Mouse (Mus musculus): ENCODE measurements around the gene Mtfmt. TPM values are rescaled to one million over a fixed set of nuclear protein-coding genes. Genes with fewer than 3 reads are reported as not detected.

Mtfmt gene
- total and polyA plus RNA-seq, 2 experiments from 2014 or later = 18.1 to 19.0 TPM

DNA sequence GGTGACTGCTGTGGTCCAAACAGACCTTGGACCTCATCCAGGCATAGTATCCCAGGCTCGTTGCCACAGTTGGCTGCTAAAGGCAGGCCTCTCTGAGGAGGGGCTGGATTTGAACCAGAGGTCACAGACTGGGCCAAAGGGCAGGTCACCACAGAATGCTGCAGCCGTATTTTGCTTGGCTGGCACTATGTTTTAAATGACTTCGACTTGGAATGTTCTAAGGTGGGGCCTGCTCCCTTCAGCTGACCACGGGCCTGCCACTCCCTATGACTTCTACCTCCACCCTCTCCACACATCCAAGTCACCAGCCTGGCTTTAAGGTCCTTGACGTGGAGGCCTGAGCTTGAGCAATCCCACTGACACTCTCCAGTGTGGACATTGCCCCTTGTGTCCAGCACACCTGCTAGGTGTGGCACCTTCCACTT lies 26.7 kb upstream of the Mtfmt start:
- no peak for ATAC-seq
- H3K4me1 ChIP-seq (ENCODE audit: insufficient read depth) = no peaks in the 10 kb centered on the region
- H3K9me3 ChIP-seq (ENCODE audit: low read length) = no peaks in the 10 kb centered on the region
- no peaks in the 10 kb centered on the region for H3K27me3 ChIP-seq (ENCODE audit: insufficient read depth, low read length)
- DNase-seq = no peak
- no peak overlapping the region for H3K27ac ChIP-seq (ENCODE audit: low read depth, low read length)
- H3K4me2 ChIP-seq (ENCODE audit: low read depth) = no peak overlapping the region
- no peak for TF ChIP-seq CTCF (IDR thresholded peaks at IDR 0.05; ENCODE audit: low read depth)
- H3K36me3 ChIP-seq (ENCODE audit: insufficient read depth) = no peaks in the 10 kb centered on the region
- H3K9ac ChIP-seq = no peak overlapping the region
- no peak overlapping the region for H3K4me3 ChIP-seq (ENCODE audit: low read depth, low read length)
- WGBS = 76% methylated on average over 5 of the region's 5 CpGs

DNA sequence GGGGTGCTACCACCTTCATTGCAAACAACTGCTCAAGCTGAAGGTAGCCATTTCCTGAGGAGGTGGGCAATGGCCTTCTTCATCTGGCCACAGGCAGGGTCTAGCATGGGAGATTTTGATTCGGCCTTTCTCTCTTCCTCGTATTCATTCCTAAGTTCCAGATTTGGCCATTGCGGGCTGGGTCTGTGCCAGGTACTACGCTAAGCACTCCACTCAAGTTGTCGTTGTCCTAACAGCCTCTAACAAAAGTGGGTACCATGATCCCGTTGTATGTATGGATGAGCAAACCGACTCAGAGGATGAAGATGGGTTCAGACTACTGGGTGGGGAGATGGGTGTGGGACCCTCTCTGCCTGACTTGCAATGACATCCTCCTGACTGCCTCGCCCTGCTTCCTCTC lies 25.2 kb upstream of the Mtfmt start:
- no peak overlapping the region for H3K9ac ChIP-seq
- no peaks in the 10 kb centered on the region for H3K9me3 ChIP-seq (ENCODE audit: low read length)
- no peak overlapping the region for H3K27ac ChIP-seq (ENCODE audit: low read depth, low read length)
- 89% methylated on average over 8 of the region's 8 CpGs for WGBS
- H3K4me2 ChIP-seq (ENCODE audit: low read depth) = no peak overlapping the region
- no peaks in the 10 kb centered on the region for H3K27me3 ChIP-seq (ENCODE audit: insufficient read depth, low read length)
- H3K4me3 ChIP-seq (ENCODE audit: low read depth, low read length) = no peak overlapping the region
- no peak for ATAC-seq
- H3K36me3 ChIP-seq (ENCODE audit: insufficient read depth) = no peaks in the 10 kb centered on the region
- DNase-seq = no peak
- no peak for TF ChIP-seq CTCF (IDR thresholded peaks at IDR 0.05; ENCODE audit: low read depth)
- H3K4me1 ChIP-seq (ENCODE audit: insufficient read depth) = no peaks in the 10 kb centered on the region

DNA sequence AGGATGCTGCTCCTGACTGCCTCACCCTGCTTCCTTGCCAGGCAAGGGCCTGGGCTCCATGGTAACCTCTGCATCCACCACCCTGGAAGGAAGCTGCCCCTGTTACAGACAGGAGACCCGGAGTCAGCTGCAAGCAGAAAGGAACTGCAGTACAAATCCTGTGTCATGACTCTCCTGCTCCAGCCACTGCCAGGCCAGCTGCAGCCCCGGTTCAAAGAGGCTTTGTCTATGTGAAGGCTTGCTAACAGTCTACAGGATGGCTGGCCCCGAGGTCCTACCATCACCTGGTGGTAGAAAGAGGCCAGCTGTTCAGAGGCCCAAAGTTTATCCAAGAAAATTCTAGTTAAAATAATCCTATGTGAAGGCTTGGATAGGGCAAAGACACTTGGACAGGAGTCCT lies 24.3 kb upstream of the Mtfmt start:
- no peak for TF ChIP-seq CTCF (IDR thresholded peaks at IDR 0.05; ENCODE audit: low read depth)
- ATAC-seq (no peak), DNase-seq (no peak)
- Histone ChIP-seq H3K4me3 (ENCODE audit: low read depth, low read length) (no peak overlapping the region), H3K9ac (no peak overlapping the region), H3K27ac (ENCODE audit: low read depth, low read length) (no peak overlapping the region), H3K36me3 (ENCODE audit: insufficient read depth) (no peaks in the 10 kb centered on the region), H3K9me3 (ENCODE audit: low read length) (no peaks in the 10 kb centered on the region), H3K4me2 (ENCODE audit: low read depth) (no peak overlapping the region), H3K27me3 (ENCODE audit: insufficient read depth, low read length) (no peaks in the 10 kb centered on the region), H3K4me1 (ENCODE audit: insufficient read depth) (no peaks in the 10 kb centered on the region)
- 75% methylated on average over 3 of the region's 3 CpGs for WGBS

DNA sequence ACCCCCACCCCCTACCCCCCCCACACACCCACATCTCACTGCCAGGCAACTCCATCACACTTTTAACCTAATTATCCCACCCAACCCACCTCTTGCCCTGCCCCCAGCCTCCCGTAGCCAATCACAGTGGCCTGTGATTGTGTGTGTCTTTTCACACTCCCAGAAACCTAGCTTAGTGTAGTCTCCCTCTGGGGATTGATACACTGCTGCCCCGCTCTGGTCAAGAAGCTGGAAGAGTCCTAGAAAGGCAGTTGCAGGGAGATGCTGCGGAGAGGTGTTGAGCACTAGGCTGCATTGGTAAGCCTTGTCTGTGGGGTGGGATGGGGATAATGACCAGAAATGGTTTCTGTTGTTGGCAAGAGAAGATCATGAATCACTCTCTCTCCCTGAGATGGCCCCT lies 17.8 kb upstream of the Mtfmt start:
- ATAC-seq (no peak), DNase-seq (no peak)
- Histone ChIP-seq H3K27ac (ENCODE audit: low read depth, low read length) (no peak overlapping the region), H3K4me1 (ENCODE audit: insufficient read depth) (no peaks in the 10 kb centered on the region), H3K9ac (no peak overlapping the region), H3K4me2 (ENCODE audit: low read depth) (no peak overlapping the region), H3K36me3 (ENCODE audit: insufficient read depth) (no peaks in the 10 kb centered on the region), H3K27me3 (ENCODE audit: insufficient read depth, low read length) (no peaks in the 10 kb centered on the region), H3K9me3 (ENCODE audit: low read length) (no peaks in the 10 kb centered on the region), H3K4me3 (ENCODE audit: low read depth, low read length) (no peak overlapping the region)
- 43% methylated on average over 3 of the region's 3 CpGs for WGBS
- no peak for TF ChIP-seq CTCF (IDR thresholded peaks at IDR 0.05; ENCODE audit: low read depth)

DNA sequence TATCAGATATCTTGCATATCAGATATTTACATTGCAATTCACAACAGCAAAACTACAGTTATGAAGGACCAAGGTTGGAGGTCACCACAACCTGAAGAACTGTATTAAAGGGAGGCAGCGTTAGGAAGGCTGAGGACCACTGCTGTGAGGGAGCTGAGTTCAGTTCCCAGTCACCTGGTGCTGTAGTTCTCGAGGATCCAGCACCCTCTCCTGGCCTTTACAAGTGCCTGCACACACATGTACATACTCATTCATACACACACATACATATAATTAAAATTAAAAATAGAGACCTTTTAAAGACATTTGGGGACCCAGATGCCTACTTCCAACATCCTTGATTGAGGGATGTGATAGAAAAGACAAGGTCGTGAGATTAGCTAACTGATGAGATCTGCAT lies 15.9 kb upstream of the Mtfmt start:
- H3K4me2 ChIP-seq (ENCODE audit: low read depth) = no peak overlapping the region
- 78% methylated on average over 3 of the region's 3 CpGs for WGBS
- H3K4me1 ChIP-seq (ENCODE audit: insufficient read depth) = no peaks in the 10 kb centered on the region
- ATAC-seq (no peak), DNase-seq (no peak)
- H3K9ac ChIP-seq = no peak overlapping the region
- H3K9me3 ChIP-seq (ENCODE audit: low read length) = no peaks in the 10 kb centered on the region
- no peak for TF ChIP-seq CTCF (IDR thresholded peaks at IDR 0.05; ENCODE audit: low read depth)
- no peaks in the 10 kb centered on the region for H3K27me3 ChIP-seq (ENCODE audit: insufficient read depth, low read length)
- no peaks in the 10 kb centered on the region for H3K36me3 ChIP-seq (ENCODE audit: insufficient read depth)
- no peak overlapping the region for H3K27ac ChIP-seq (ENCODE audit: low read depth, low read length)
- no peak overlapping the region for H3K4me3 ChIP-seq (ENCODE audit: low read depth, low read length)

DNA sequence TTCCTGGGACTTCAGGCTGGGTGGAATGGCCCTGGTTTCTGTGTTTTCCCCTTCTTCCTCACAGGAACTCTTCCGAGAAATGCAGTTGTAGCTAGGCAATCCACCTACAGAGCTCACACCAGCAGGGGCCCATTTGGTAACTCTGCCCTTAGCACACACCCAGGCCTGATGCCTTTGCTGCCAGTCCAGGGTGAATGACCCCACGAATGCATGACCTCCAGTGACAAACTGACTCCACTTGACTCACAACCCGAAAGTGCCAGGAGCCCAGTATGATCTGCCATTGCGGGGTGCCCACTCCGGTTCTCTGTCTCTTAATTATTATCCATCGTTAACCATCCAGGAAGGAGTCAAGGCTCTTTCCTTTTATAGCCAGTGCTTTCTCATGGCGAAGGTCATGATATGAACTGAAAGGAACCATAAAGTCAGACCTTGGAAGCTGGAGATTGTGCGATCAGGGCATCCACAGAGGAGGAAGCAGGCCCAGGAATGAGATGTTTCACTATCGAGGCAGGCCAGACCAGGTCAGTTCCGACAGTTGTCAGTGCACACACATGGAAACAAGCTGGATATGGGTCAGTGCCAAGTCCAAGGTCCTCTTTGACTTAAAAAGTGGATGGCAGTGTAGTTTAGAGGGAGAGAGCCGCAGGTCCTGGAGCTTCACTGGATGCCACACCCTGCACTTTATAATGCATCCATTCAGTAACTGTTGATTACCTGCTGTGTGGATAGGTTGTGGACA lies 12.7 kb upstream of the Mtfmt start, which contains the start of gene Slc51b:
Gene Slc51b (minus strand): TSS at position 196 of the 742 bp plus-strand sequence.
- Histone ChIP-seq H3K4me2 (ENCODE audit: low read depth) (no peak within 1 kb of the TSS), H3K4me3 (ENCODE audit: low read depth, low read length) (no peak within 1 kb of the TSS), H3K4me1 (ENCODE audit: insufficient read depth) (no peaks in the 10 kb centered on the region), H3K9ac (no peak within 1 kb of the TSS), H3K27ac (ENCODE audit: low read depth, low read length) (no peak within 1 kb of the TSS), H3K9me3 (ENCODE audit: low read length) (no peaks in the 10 kb centered on the region), H3K36me3 (ENCODE audit: insufficient read depth) (no peaks in the 10 kb centered on the region), H3K27me3 (ENCODE audit: insufficient read depth, low read length) (no peaks in the 10 kb centered on the region)
- no peak for TF ChIP-seq CTCF (IDR thresholded peaks at IDR 0.05; ENCODE audit: low read depth)
- no peak for DNase-seq
- no peak for ATAC-seq
- WGBS = 83% methylated on average over 11 of the region's 11 CpGs

DNA sequence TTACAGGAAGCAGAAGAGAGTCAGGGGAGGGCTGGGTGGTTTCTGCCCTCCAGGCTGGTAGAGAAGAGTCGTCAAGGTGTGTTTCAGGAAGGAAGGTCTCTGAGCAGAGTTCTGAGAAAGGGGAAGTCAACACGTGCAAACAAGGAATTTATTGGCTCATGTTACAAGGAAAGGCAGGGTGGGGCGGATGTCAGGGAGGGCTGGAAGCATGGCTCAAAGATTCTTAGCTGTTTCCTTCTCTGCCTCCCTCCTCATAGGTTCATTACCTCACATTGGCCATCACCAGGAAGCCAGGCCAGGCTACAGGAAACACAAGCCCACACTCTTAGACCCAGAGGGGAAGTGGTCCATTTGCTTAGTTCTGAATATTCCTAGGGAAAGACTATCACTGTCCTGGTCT lies 11.2 kb upstream of the Mtfmt start:
- Histone ChIP-seq H3K9ac (no peak overlapping the region), H3K4me1 (ENCODE audit: insufficient read depth) (no peaks in the 10 kb centered on the region), H3K4me3 (ENCODE audit: low read depth, low read length) (no peak overlapping the region), H3K36me3 (ENCODE audit: insufficient read depth) (no peaks in the 10 kb centered on the region), H3K4me2 (ENCODE audit: low read depth) (no peak overlapping the region), H3K9me3 (ENCODE audit: low read length) (no peaks in the 10 kb centered on the region), H3K27ac (ENCODE audit: low read depth, low read length) (no peak overlapping the region), H3K27me3 (ENCODE audit: insufficient read depth, low read length) (no peaks in the 10 kb centered on the region)
- ATAC-seq (no peak), DNase-seq (no peak)
- TF ChIP-seq CTCF (IDR thresholded peaks at IDR 0.05; ENCODE audit: low read depth) = no peak
- 60% methylated on average over 3 of the region's 3 CpGs for WGBS
